Mouse (Mus musculus) fat pad, adult 2 months (tissue): ENCODE measurements at regions not wholly inside any gene's neighbourhood (a gene's known extent, or its start where the extent isn't known, plus 50 kb on each side); places are given as distances from the start of the nearest gene placed in this dataset.

Experiments
- DNase-seq: peaks from one replicate; pipeline ENCODE4 v3.0.0-alpha.2; 2011; ENCODE audit warnings: low read depth, low spot score; ENCODE audit errors: extremely low read depth

- no peak for DNase-seq
Observed at GRCm38 (mm10) chr2:148507523-148507922, 64.2 kb upstream of the Cd93 start.

- no peak for DNase-seq
Observed at GRCm38 (mm10) chr2:148506966-148507365, 63.6 kb upstream of the Cd93 start.

GRCm38 (mm10) chr2:148505651-148506050, 62.3 kb upstream of the Cd93 start:
- DNase-seq, result no peak

GRCm38 (mm10) chr2:148503143-148503854, 59.9 kb upstream of the Cd93 start:
- no peak for DNase-seq

GRCm38 (mm10) chr2:148502321-148502720, 59.0 kb upstream of the Cd93 start:
- no peak for DNase-seq

- DNase-seq, result no peak
Observed at GRCm38 (mm10) chr2:148500235-148500936, 57.0 kb upstream of the Cd93 start.

- no peak for DNase-seq
Observed at GRCm38 (mm10) chr2:148497452-148498302, 54.3 kb upstream of the Cd93 start.

- no peak for DNase-seq
Observed at GRCm38 (mm10) chr2:148496151-148497040, 53.0 kb upstream of the Cd93 start.

- no peak for DNase-seq
Observed at GRCm38 (mm10) chr2:148495485-148495884, 52.1 kb upstream of the Cd93 start.

- peak; percentile 43 for DNase-seq
Observed at GRCm38 (mm10) chr2:148493281-148493680, 49.9 kb upstream of the Cd93 start.
